Mouse (Mus musculus): ENCODE measurements around the gene Uggt1. TPM values are rescaled to one million over a fixed set of nuclear protein-coding genes. Genes with fewer than 3 reads are reported as not detected.

The Uggt1 gene
- polyA plus RNA-seq, 1 experiment, result 30.6 TPM

GRCm38 (mm10) chr1:36162687-36163086 is 81.8 kb downstream of the Uggt1 start:
- TF ChIP-seq POLR2A (IDR thresholded peaks at IDR 0.05; ENCODE audit: borderline replicate concordance, extremely low read depth, insufficient read depth, insufficient read length, poor library complexity, severe bottlenecking) (no peak), CTCF (IDR thresholded peaks at IDR 0.05; ENCODE audit: borderline replicate concordance, extremely low read depth, insufficient read depth, insufficient read length) (no peak)
- DNase-seq (ENCODE audit: low read depth), result peak; percentile 3

- no peak for TF ChIP-seq POLR2A (IDR thresholded peaks at IDR 0.05; ENCODE audit: borderline replicate concordance, extremely low read depth, insufficient read depth, insufficient read length, poor library complexity, severe bottlenecking)
- no peak for TF ChIP-seq CTCF (IDR thresholded peaks at IDR 0.05; ENCODE audit: borderline replicate concordance, extremely low read depth, insufficient read depth, insufficient read length)
Observed at GRCm38 (mm10) chr1:36161208-36161607, 83.3 kb downstream of the Uggt1 start.

GRCm38 (mm10) chr1:36160246-36160645 is 84.3 kb downstream of the Uggt1 start:
- TF ChIP-seq POLR2A (IDR thresholded peaks at IDR 0.05; ENCODE audit: borderline replicate concordance, extremely low read depth, insufficient read depth, insufficient read length, poor library complexity, severe bottlenecking), result no peak
- no peak for TF ChIP-seq CTCF (IDR thresholded peaks at IDR 0.05; ENCODE audit: borderline replicate concordance, extremely low read depth, insufficient read depth, insufficient read length)
- no peak for DNase-seq (ENCODE audit: low read depth)

More at GRCm38 (mm10) chr1:36161208-36161607, 83.3 kb downstream of the Uggt1 start:
- DNase-seq (ENCODE audit: low read depth), result no peak

- TF ChIP-seq CTCF (IDR thresholded peaks at IDR 0.05; ENCODE audit: borderline replicate concordance, extremely low read depth, insufficient read depth, insufficient read length) (peak; percentile 57; the same call in 1 of the 2 replicates), POLR2A (IDR thresholded peaks at IDR 0.05; ENCODE audit: borderline replicate concordance, extremely low read depth, insufficient read depth, insufficient read length, poor library complexity, severe bottlenecking) (no peak)
- peak; percentile 41 for DNase-seq (ENCODE audit: low read depth)
Observed at GRCm38 (mm10) chr1:36149411-36149810, 95.1 kb downstream of the Uggt1 start.

GRCm38 (mm10) chr1:36148809-36149208 is 95.7 kb downstream of the Uggt1 start:
- no peak for TF ChIP-seq POLR2A (IDR thresholded peaks at IDR 0.05; ENCODE audit: borderline replicate concordance, extremely low read depth, insufficient read depth, insufficient read length, poor library complexity, severe bottlenecking)
- no peak for TF ChIP-seq CTCF (IDR thresholded peaks at IDR 0.05; ENCODE audit: borderline replicate concordance, extremely low read depth, insufficient read depth, insufficient read length)
- no peak for DNase-seq (ENCODE audit: low read depth)

GRCm38 (mm10) chr1:36145050-36145449 is 99.5 kb downstream of the Uggt1 start:
- peak; percentile 49 for DNase-seq (ENCODE audit: low read depth)
- no peak for TF ChIP-seq POLR2A (IDR thresholded peaks at IDR 0.05; ENCODE audit: borderline replicate concordance, extremely low read depth, insufficient read depth, insufficient read length, poor library complexity, severe bottlenecking)
- TF ChIP-seq CTCF (IDR thresholded peaks at IDR 0.05; ENCODE audit: borderline replicate concordance, extremely low read depth, insufficient read depth, insufficient read length), result peak; percentile 54; the same call in 1 of the 2 replicates

GRCm38 (mm10) chr1:36140311-36140710 is 104.2 kb downstream of the Uggt1 start:
- TF ChIP-seq POLR2A (IDR thresholded peaks at IDR 0.05; ENCODE audit: borderline replicate concordance, extremely low read depth, insufficient read depth, insufficient read length, poor library complexity, severe bottlenecking) (no peak), CTCF (IDR thresholded peaks at IDR 0.05; ENCODE audit: borderline replicate concordance, extremely low read depth, insufficient read depth, insufficient read length) (no peak)
- no peak for DNase-seq (ENCODE audit: low read depth)

GRCm38 (mm10) chr1:36134584-36134983 is 109.9 kb downstream of the Uggt1 start:
- peak; percentile 75 for DNase-seq (ENCODE audit: low read depth)
- TF ChIP-seq CTCF (IDR thresholded peaks at IDR 0.05; ENCODE audit: borderline replicate concordance, extremely low read depth, insufficient read depth, insufficient read length) (peak; percentile 87; the same call in 1 of the 2 replicates), POLR2A (IDR thresholded peaks at IDR 0.05; ENCODE audit: borderline replicate concordance, extremely low read depth, insufficient read depth, insufficient read length, poor library complexity, severe bottlenecking) (no peak)

GRCm38 (mm10) chr1:36133647-36134046 is 110.9 kb downstream of the Uggt1 start:
- DNase-seq (ENCODE audit: low read depth), result no peak
- TF ChIP-seq CTCF (IDR thresholded peaks at IDR 0.05; ENCODE audit: borderline replicate concordance, extremely low read depth, insufficient read depth, insufficient read length) (no peak), POLR2A (IDR thresholded peaks at IDR 0.05; ENCODE audit: borderline replicate concordance, extremely low read depth, insufficient read depth, insufficient read length, poor library complexity, severe bottlenecking) (no peak)

GRCm38 (mm10) chr1:36133041-36133440 is 111.5 kb downstream of the Uggt1 start:
- no peak for TF ChIP-seq CTCF (IDR thresholded peaks at IDR 0.05; ENCODE audit: borderline replicate concordance, extremely low read depth, insufficient read depth, insufficient read length)
- TF ChIP-seq POLR2A (IDR thresholded peaks at IDR 0.05; ENCODE audit: borderline replicate concordance, extremely low read depth, insufficient read depth, insufficient read length, poor library complexity, severe bottlenecking), result no peak
- DNase-seq (ENCODE audit: low read depth), result no peak

- no peak for DNase-seq (ENCODE audit: low read depth)
- TF ChIP-seq POLR2A (IDR thresholded peaks at IDR 0.05; ENCODE audit: borderline replicate concordance, extremely low read depth, insufficient read depth, insufficient read length, poor library complexity, severe bottlenecking), result no peak
- TF ChIP-seq CTCF (IDR thresholded peaks at IDR 0.05; ENCODE audit: borderline replicate concordance, extremely low read depth, insufficient read depth, insufficient read length), result no peak
Observed at GRCm38 (mm10) chr1:36132211-36132610, 112.3 kb downstream of the Uggt1 start.

GRCm38 (mm10) chr1:36131766-36132165 is 112.8 kb downstream of the Uggt1 start:
- DNase-seq (ENCODE audit: low read depth), result no peak
- TF ChIP-seq CTCF (IDR thresholded peaks at IDR 0.05; ENCODE audit: borderline replicate concordance, extremely low read depth, insufficient read depth, insufficient read length), result no peak
- TF ChIP-seq POLR2A (IDR thresholded peaks at IDR 0.05; ENCODE audit: borderline replicate concordance, extremely low read depth, insufficient read depth, insufficient read length, poor library complexity, severe bottlenecking), result no peak
